ENCODE assay signal across 8 mouse cellular contexts in genomic region chrX:105079615-105080092, GRCm38 (mm10). TPM values are rescaled to one million over a fixed set of nuclear protein-coding genes. Genes with fewer than 3 reads are reported as not detected.
DNase-seq lines count a peak whose midpoint lies in the region; ATAC-seq and TF ChIP-seq lines count a peak whose summit lies in the region.

Pbdc1 (plus strand) TSS chrX:105079756.

- no peak for TF ChIP-seq EP300 in MEL (IDR thresholded peaks at IDR 0.05; ENCODE audit: low read depth in 1 of 2, low read length in 2 of 2)

- TF ChIP-seq RAD21 in MEL (IDR thresholded peaks at IDR 0.05; ENCODE audit: low read depth, low read length): no peak

- H3K9me3 ChIP-seq in MEL (replicated peaks; ENCODE audit: insufficient read depth, low read length): no peaks in the 10 kb centered on the region
- no peaks in the 10 kb centered on the region for H3K9me3 ChIP-seq in forebrain, postnatal 0 days (ENCODE audit: low read length)
- H3K9me3 ChIP-seq in neural tube, embryonic 15.5 days (replicated peaks): no peaks in the 10 kb centered on the region

- H3K4me1 ChIP-seq in MEL (ENCODE audit: control insufficient read depth in 1 of 2, insufficient read depth in 2 of 2, low read length in 2 of 2): peaks cover 0 to 2% of the 10 kb centered on the region in 2 experiments; a peak in 2 of 4 replicates
- H3K4me1 ChIP-seq in cerebellum, adult 2 months (ENCODE audit: control insufficient read depth, insufficient read depth, low read length): no peaks in the 10 kb centered on the region
- no peaks in the 10 kb centered on the region for H3K4me1 ChIP-seq in forebrain, postnatal 0 days (ENCODE audit: insufficient read depth)
- H3K4me1 ChIP-seq in lung, adult 2 months (ENCODE audit: control insufficient read depth, insufficient read depth, low read length): no peaks in the 10 kb centered on the region
- peaks cover 6% of the 10 kb centered on the region for H3K4me1 ChIP-seq in neural tube, embryonic 15.5 days

- peak; percentile 100 for ATAC-seq in forebrain, postnatal 0 days
- ATAC-seq in neural tube, embryonic 15.5 days (ENCODE audit: low FRiP score): peak; percentile 99

- peak within 1 kb of the TSS; percentile 58 for H3K4me2 ChIP-seq in forebrain, postnatal 0 days (ENCODE audit: low read depth)
- peak within 1 kb of the TSS; percentile 67 for H3K4me2 ChIP-seq in neural tube, embryonic 15.5 days

- TF ChIP-seq CTCF in MEL (IDR thresholded peaks at IDR 0.05 in 2 of 3, conservative IDR thresholded peaks at IDR 0.05 in 1 of 3; ENCODE audit: control insufficient read depth in 1 of 3, insufficient read depth in 1 of 3, low read depth in 2 of 3, low read length in 3 of 3, poor library complexity in 1 of 3, severe bottlenecking in 1 of 3): no peak
- TF ChIP-seq CTCF in cerebellum, adult 2 months (IDR thresholded peaks at IDR 0.05; ENCODE audit: borderline replicate concordance, insufficient read depth, low read depth, low read length): no peak
- TF ChIP-seq CTCF in forebrain, postnatal 0 days (IDR thresholded peaks at IDR 0.05; ENCODE audit: low read depth): no peak; the same call in 1 of the 2 replicates
- peak; percentile 22 for TF ChIP-seq CTCF in layer of hippocampus, adult 2 months (conservative IDR thresholded peaks at IDR 0.05)
- TF ChIP-seq CTCF in lung, adult 2 months (IDR thresholded peaks at IDR 0.05; ENCODE audit: insufficient read depth, low read length): no peak

- DNase-seq in MEL (ENCODE audit: low read depth, low spot score): peak; percentile 92
- peak; percentile 90 to 94 for DNase-seq in cerebellum, adult 2 months
- peak; percentile 93 for DNase-seq in forebrain, postnatal 0 days
- peak; percentile 96 for DNase-seq in heart, postnatal 4 days
- DNase-seq in layer of hippocampus, adult 2 months (ENCODE audit: low spot score in 2 of 2): peak; percentile 79 to 96
- peak; percentile 76 for DNase-seq in lung, adult 2 months
- DNase-seq in testis, postnatal 10 days (ENCODE audit: low spot score): peak; percentile 89

- H3K27ac ChIP-seq in MEL (ENCODE audit: control insufficient read depth, low read depth, low read length): peak within 1 kb of the TSS; percentile 97
- H3K27ac ChIP-seq in cerebellum, adult 2 months (ENCODE audit: insufficient read depth, low read length): no peak within 1 kb of the TSS; the same call in 1 of the 2 replicates
- peak within 1 kb of the TSS; percentile 57; the same call in 1 of the 2 replicates for H3K27ac ChIP-seq in forebrain, postnatal 0 days (ENCODE audit: low read depth, low read length)
- peak within 1 kb of the TSS; percentile 75 for H3K27ac ChIP-seq in layer of hippocampus, adult 2 months
- H3K27ac ChIP-seq in neural tube, embryonic 15.5 days (replicated peaks): peak within 1 kb of the TSS; percentile 60; the same call in 1 of the 2 replicates

- no peaks in the 10 kb centered on the region for H3K27me3 ChIP-seq in MEL (ENCODE audit: control insufficient read depth in 1 of 2, insufficient read depth in 2 of 2, low read length in 2 of 2)
- no peaks in the 10 kb centered on the region for H3K27me3 ChIP-seq in cerebellum, adult 2 months (ENCODE audit: control insufficient read depth, insufficient read depth, low read length)
- no peaks in the 10 kb centered on the region for H3K27me3 ChIP-seq in forebrain, postnatal 0 days (ENCODE audit: insufficient read depth, low read length)
- no peaks in the 10 kb centered on the region for H3K27me3 ChIP-seq in neural tube, embryonic 15.5 days (replicated peaks)

- H3K9ac ChIP-seq in MEL (ENCODE audit: control insufficient read depth, low read depth, low read length, poor library complexity, severe bottlenecking): peak within 1 kb of the TSS; percentile 95
- H3K9ac ChIP-seq in forebrain, postnatal 0 days: peak within 1 kb of the TSS; percentile 41
- H3K9ac ChIP-seq in neural tube, embryonic 15.5 days (replicated peaks): peak within 1 kb of the TSS; percentile 55

- 2% methylated on average over 35 of the region's 35 CpGs for whole genome bisulfite sequencing in cerebellum, adult 2 months
- 5% methylated on average over 35 of the region's 35 CpGs for WGBS in forebrain, postnatal 0 days
- 2% methylated on average over 35 of the region's 35 CpGs for WGBS in lung, adult 2 months
- 5% methylated on average over 35 of the region's 35 CpGs for WGBS in neural tube, embryonic 15.5 days

- peaks cover 4 to 20% of the 10 kb centered on the region in 2 experiments for H3K36me3 ChIP-seq in MEL (ENCODE audit: control insufficient read depth in 1 of 2, insufficient read depth in 2 of 2, low read length in 2 of 2)
- no peaks in the 10 kb centered on the region for H3K36me3 ChIP-seq in forebrain, postnatal 0 days (ENCODE audit: insufficient read depth)
- H3K36me3 ChIP-seq in neural tube, embryonic 15.5 days: no peaks in the 10 kb centered on the region

- H3K79me2 ChIP-seq in MEL (ENCODE audit: control insufficient read depth, insufficient read depth, low read length, poor library complexity): peaks cover 11% of the 10 kb centered on the region

- peak in 1 of 2 experiments; percentile 75; a peak in 2 of 4 replicates for TF ChIP-seq POLR2A in MEL (IDR thresholded peaks at IDR 0.05; ENCODE audit: control insufficient read depth in 1 of 2, insufficient read depth in 1 of 2, low read depth in 1 of 2, low read length in 2 of 2, poor library complexity in 1 of 2)
- peak; percentile 28; the same call in 1 of the 2 replicates for TF ChIP-seq POLR2A in cerebellum, adult 2 months (IDR thresholded peaks at IDR 0.05; ENCODE audit: borderline replicate concordance, insufficient read depth, low read length)
- TF ChIP-seq POLR2A in lung, adult 2 months (IDR thresholded peaks at IDR 0.05; ENCODE audit: borderline replicate concordance, extremely low read depth, low read depth, low read length): no peak; the same call in 1 of the 2 replicates

- peak within 1 kb of the TSS; percentile 66 to 93 for H3K4me3 ChIP-seq in MEL (ENCODE audit: control insufficient read depth in 1 of 2, insufficient read depth in 1 of 2, low read depth in 2 of 2, low read length in 2 of 2)
- H3K4me3 ChIP-seq in cerebellum, adult 2 months (replicated peaks; ENCODE audit: insufficient read depth, low read depth, low read length): peak within 1 kb of the TSS; percentile 89
- peak within 1 kb of the TSS; percentile 54 for H3K4me3 ChIP-seq in forebrain, postnatal 0 days (ENCODE audit: low read depth, low read length)
- peak within 1 kb of the TSS; percentile 69 for H3K4me3 ChIP-seq in layer of hippocampus, adult 2 months
- peak within 1 kb of the TSS; percentile 79 for H3K4me3 ChIP-seq in lung, adult 2 months (replicated peaks; ENCODE audit: extremely low read depth, low read depth, low read length)
- peak within 1 kb of the TSS; percentile 60 for H3K4me3 ChIP-seq in neural tube, embryonic 15.5 days (replicated peaks)

TF ChIP-seq in MEL, 35 proteins besides CTCF, POLR2A, EP300 and RAD21 (continues in another document):
- TF ChIP-seq CHD2 (IDR thresholded peaks at IDR 0.05; ENCODE audit: low read length) (no peak), ELF1 (IDR thresholded peaks at IDR 0.05; ENCODE audit: low read depth, low read length) (peak; percentile 87), TBP (IDR thresholded peaks at IDR 0.05; ENCODE audit: low read depth, low read length) (peak; percentile 15; the same call in 1 of the 2 replicates), CHD1 (IDR thresholded peaks at IDR 0.05; ENCODE audit: low read depth, low read length) (no peak), MYC (IDR thresholded peaks at IDR 0.05; ENCODE audit: low read depth, low read length) (peak; percentile 95), JUND (IDR thresholded peaks at IDR 0.05; ENCODE audit: low read depth, low read length) (peak; percentile 73), SMC3 (IDR thresholded peaks at IDR 0.05; ENCODE audit: low read depth, low read length) (no peak), ETS1 (IDR thresholded peaks at IDR 0.05; ENCODE audit: low read depth, low read length) (peak; percentile 44; the same call in 1 of the 2 replicates), MXI1 (IDR thresholded peaks at IDR 0.05; ENCODE audit: low read depth, low read length) (peak; percentile 84), NRF1 (IDR thresholded peaks at IDR 0.05; ENCODE audit: insufficient read depth, low read depth, low read length, poor library complexity, severe bottlenecking) (peak; percentile 87), GATA1 (IDR thresholded peaks at IDR 0.05; ENCODE audit: low read depth, low read length) (no peak), POLR2AphosphoS5 (IDR thresholded peaks at IDR 0.05; ENCODE audit: borderline replicate concordance, low read depth, low read length) (no peak), MYB (IDR thresholded peaks at IDR 0.05; ENCODE audit: low read depth, low read length) (peak; percentile 78), NELFE (IDR thresholded peaks at IDR 0.05; ENCODE audit: low read depth, low read length) (peak; percentile 77), ZNF384 (IDR thresholded peaks at IDR 0.05; ENCODE audit: low read depth, low read length) (peak; percentile 49), MEF2A (IDR thresholded peaks at IDR 0.05; ENCODE audit: extremely low read depth, insufficient replicate concordance, low read depth, low read length, poor library complexity, severe bottlenecking) (no peak), RCOR1 (IDR thresholded peaks at IDR 0.05; ENCODE audit: low read depth, low read length) (no peak), ZKSCAN1 (IDR thresholded peaks at IDR 0.05; ENCODE audit: low read depth, low read length) (no peak), HCFC1 (IDR thresholded peaks at IDR 0.05; ENCODE audit: low read depth, low read length) (peak; percentile 87), ZC3H11A (IDR thresholded peaks at IDR 0.05; ENCODE audit: low read depth, low read length) (no peak), TCF12 (IDR thresholded peaks at IDR 0.05; ENCODE audit: low read depth, low read length) (no peak), ZMIZ1 (IDR thresholded peaks at IDR 0.05; ENCODE audit: low read depth, low read length) (no peak), POLR2AphosphoS2 (IDR thresholded peaks at IDR 0.05; ENCODE audit: low read length) (peak; percentile 32; the same call in 1 of the 2 replicates), GABPA (IDR thresholded peaks at IDR 0.05; ENCODE audit: low read depth, low read length) (no peak), MAZ (IDR thresholded peaks at IDR 0.05; ENCODE audit: low read depth, low read length) (no peak)

RNA-seq across cellular contexts. Expression of gene Pbdc1, which starts in this region (rescaled TPM):
- total RNA-seq in MEL (2012; rRNA removed): 43.8 and 45.4 TPM in 2 replicates
- 10 to 100 TPM in 1 of 2 experiments, not detected in 1; 54.8 TPM for polyA plus RNA-seq in MEL (2012; ENCODE audit: insufficient read depth in 1 of 2, insufficient read length in 2 of 2, low read depth in 1 of 2, low replicate concordance in 2 of 2, missing spikeins in 1 of 2)
- polyA plus RNA-seq in cerebellum, adult 2 months (2012; rRNA removed): 10.9 and 13.8 TPM in 2 replicates
- total RNA-seq in forebrain, postnatal 0 days (2014; rRNA removed): 14.4 and 24.0 TPM in 2 replicates
- 28.2 and 35.1 TPM in 2 replicates for polyA plus RNA-seq in forebrain, postnatal 0 days (2015; fragmentation: Nextera tagmentation; extraction: Ambion mirVana)
- 10 to 100 TPM; 14.4 to 19.3 TPM for total RNA-seq in heart, postnatal 4 days (2021)
- 10 to 100 TPM; 16.1 to 18.9 TPM for total RNA-seq in layer of hippocampus, adult 2 months (2021)
- polyA plus RNA-seq in lung, adult 2 months (2012; rRNA removed): 4.9 and 5.4 TPM in 2 replicates
- polyA plus RNA-seq in neural tube, embryonic 15.5 days (2015; fragmentation: Nextera tagmentation; extraction: Ambion mirVana): 29.5 and 40.2 TPM in 2 replicates

Comparison
In these comparisons a context has a peak if more than half of its experiments do, and no peak if none do; other contexts are left out.
1. H3K9ac ChIP-seq: peak in every context shown above with its lines; median percentile 95 in MEL; 55 in neural tube, embryonic 15.5 days; 41 in forebrain, postnatal 0 days.